Mouse (Mus musculus) neural tube, embryonic 10.5 days (tissue): ENCODE data around the gene Krt39.

Source experiments
- DNase-seq: peaks from one replicate; pipeline ENCODE4 v3.0.0-alpha.2; 2017; ENCODE audit warnings: low spot score; ENCODE audit errors: extremely low spot score

Gene Krt39

GRCm38 (mm10) chr11:99521288-99521860, at the start of gene Krt39:
TSS of gene Krt39 (minus strand) at chr11:99521338.
- DNase-seq = no peak

- DNase-seq = no peak
Measured at GRCm38 (mm10) chr11:99566530-99566929, 45.4 kb upstream of the Krt39 start, which contains the start of gene Krtap3-1. TSS of gene Krtap3-1 (minus strand) at chr11:99566630.

GRCm38 (mm10) chr11:99562580-99562979, 41.4 kb upstream of the Krt39 start:
- no peak for DNase-seq

GRCm38 (mm10) chr11:99559366-99559765, 38.2 kb upstream of the Krt39 start, which contains the start of gene Gm11939:
TSS of gene Gm11939 (minus strand) at chr11:99559466.
- DNase-seq = no peak

- DNase-seq = no peak
Measured at GRCm38 (mm10) chr11:99557976-99558745, 37.0 kb upstream of the Krt39 start.

- no peak for DNase-seq
Measured at GRCm38 (mm10) chr11:99556753-99557152, 35.6 kb upstream of the Krt39 start, which contains the start of gene Krtap3-2. TSS of gene Krtap3-2 (minus strand) at chr11:99556853.

GRCm38 (mm10) chr11:99556195-99556594, 35.1 kb upstream of the Krt39 start:
- no peak for DNase-seq

GRCm38 (mm10) chr11:99550765-99551164, 29.6 kb upstream of the Krt39 start, which contains the start of gene Krtap3-3:
TSS of gene Krtap3-3 (minus strand) at chr11:99550865.
- no peak for DNase-seq

- DNase-seq = no peak
Measured at GRCm38 (mm10) chr11:99547892-99548291, 26.8 kb upstream of the Krt39 start.

GRCm38 (mm10) chr11:99539721-99540120, 18.6 kb upstream of the Krt39 start:
- DNase-seq = no peak

GRCm38 (mm10) chr11:99514098-99514497, 7.0 kb downstream of the Krt39 start:
- DNase-seq = no peak

GRCm38 (mm10) chr11:99500095-99500805, 20.9 kb downstream of the Krt39 start:
- DNase-seq = no peak

- no peak for DNase-seq
Measured at GRCm38 (mm10) chr11:99496460-99496859, 24.7 kb downstream of the Krt39 start.

- no peak for DNase-seq
Measured at GRCm38 (mm10) chr11:99494741-99495140, 26.4 kb downstream of the Krt39 start.

GRCm38 (mm10) chr11:99493574-99493850, 27.6 kb downstream of the Krt39 start:
- DNase-seq = no peak

- no peak for DNase-seq
Measured at GRCm38 (mm10) chr11:99492733-99493573, 28.2 kb downstream of the Krt39 start, which contains the start of gene Krt23. TSS of gene Krt23 (minus strand) at chr11:99493137.

GRCm38 (mm10) chr11:99491040-99491439, 30.1 kb downstream of the Krt39 start:
- DNase-seq = no peak

- no peak for DNase-seq
Measured at GRCm38 (mm10) chr11:99490624-99491023, 30.5 kb downstream of the Krt39 start.

- no peak for DNase-seq
Measured at GRCm38 (mm10) chr11:99489233-99489632, 31.9 kb downstream of the Krt39 start.

- DNase-seq = no peak
Measured at GRCm38 (mm10) chr11:99474981-99475380, 46.2 kb downstream of the Krt39 start.

- no peak for DNase-seq
Measured at GRCm38 (mm10) chr11:99473433-99473832, 47.7 kb downstream of the Krt39 start.
